Mouse (Mus musculus) C2C12 (cell line): Measurements from ENCODE around the gene Ablim2.
A peak's percentile ranks its signal among the peaks of the same experiment; 100 is the strongest.

Experiments
- CEBPB ChIP-seq: IDR thresholded peaks from one replicate; pipeline ENCODE4 v1.6.1; 2011; ENCODE audit warnings: low read depth, mild to moderate bottlenecking, control low read depth, moderate library complexity
- CTCF ChIP-seq: IDR thresholded peaks from one replicate; pipeline ENCODE4 v1.5.1; 2011; ENCODE audit not compliant: control insufficient read depth, insufficient read depth, insufficient read length
- FOSL1 ChIP-seq: IDR thresholded peaks from one replicate; pipeline ENCODE4 v1.8.0; 2011; ENCODE audit warnings: mild to moderate bottlenecking, low read length; ENCODE audit not compliant: poor library complexity, insufficient read depth, severe bottlenecking
- MAX ChIP-seq: IDR thresholded peaks from one replicate; pipeline ENCODE4 v1.6.1; 2011; ENCODE audit warnings: mild to moderate bottlenecking, control low read depth
- MYOD1 ChIP-seq: IDR thresholded peaks from one replicate; pipeline ENCODE4 v1.6.1; 2011; ENCODE audit warnings: low read depth; ENCODE audit not compliant: control insufficient read depth, insufficient read length
- MYOG ChIP-seq: IDR thresholded peaks from one replicate; pipeline ENCODE4 v1.6.1; 2011; ENCODE audit not compliant: control insufficient read depth, insufficient read length; ENCODE audit errors: extremely low read depth
- USF1 ChIP-seq: IDR thresholded peaks from one replicate; pipeline ENCODE4 v1.6.1; 2011; ENCODE audit warnings: low read depth, mild to moderate bottlenecking, control low read depth, moderate library complexity

- TF ChIP-seq CTCF, result no peak
- no peak for TF ChIP-seq MAX
- no peak for TF ChIP-seq MYOD1
- peak; percentile 49 for TF ChIP-seq USF1
- TF ChIP-seq MYOG, result no peak
- TF ChIP-seq CEBPB, result no peak
- no peak for TF ChIP-seq FOSL1
Observed at GRCm38 (mm10) chr5:35884262-35884661, 126.6 kb downstream of the Ablim2 start.
